Mouse (Mus musculus) yolk sac, embryonic 10.5 days (tissue): ENCODE data around the gene 1700047I17Rik2.
"Not testable (repeated sequence)": the region's sequence is repeated elsewhere in the genome, so short reads cannot be mapped to it uniquely, and the experiment has no call there.

Experiments used
- DNase-seq: peaks from one replicate; pipeline ENCODE4 v3.0.0-alpha.2; 2017; ENCODE audit warnings: low spot score

The 1700047I17Rik2 gene

GRCm38 (mm10) chr12:55199306-55199705 is at the start of gene 1700047I17Rik2:
Gene 1700047I17Rik2, plus strand, starts transcription at chr12:55199592.
- DNase-seq, result not testable (repeated sequence)

GRCm38 (mm10) chr12:55154559-55155448 is 44.6 kb upstream of the 1700047I17Rik2 start, which contains the start of gene Srp54b:
Gene Srp54b, plus strand, starts transcription at chr12:55155104.
- DNase-seq, result not testable (repeated sequence)

GRCm38 (mm10) chr12:55155449-55155783 is 44.0 kb upstream of the 1700047I17Rik2 start:
- not testable (repeated sequence) for DNase-seq

GRCm38 (mm10) chr12:55167034-55167557 is 32.3 kb upstream of the 1700047I17Rik2 start:
- not testable (repeated sequence) for DNase-seq

- DNase-seq, result not testable (repeated sequence)
Measured at GRCm38 (mm10) chr12:55187686-55188085, 11.7 kb upstream of the 1700047I17Rik2 start.

GRCm38 (mm10) chr12:55189127-55189526 is 10.3 kb upstream of the 1700047I17Rik2 start:
- not testable (repeated sequence) for DNase-seq

- not testable (repeated sequence) for DNase-seq
Measured at GRCm38 (mm10) chr12:55199799-55200198, 407 bp downstream of the 1700047I17Rik2 start.

- DNase-seq, result not testable (repeated sequence)
Measured at GRCm38 (mm10) chr12:55212944-55213343, 13.6 kb downstream of the 1700047I17Rik2 start.

GRCm38 (mm10) chr12:55229626-55230519 is 30.5 kb downstream of the 1700047I17Rik2 start, which contains the start of gene Srp54c:
Gene Srp54c, plus strand, starts transcription at chr12:55230168.
- not testable (repeated sequence) for DNase-seq

GRCm38 (mm10) chr12:55230520-55230861 is 31.1 kb downstream of the 1700047I17Rik2 start:
- DNase-seq, result not testable (repeated sequence)

- DNase-seq, result not testable (repeated sequence)
Measured at GRCm38 (mm10) chr12:55242243-55242642, 42.9 kb downstream of the 1700047I17Rik2 start.

- not testable (repeated sequence) for DNase-seq
Measured at GRCm38 (mm10) chr12:55261950-55262349, 62.6 kb downstream of the 1700047I17Rik2 start.

GRCm38 (mm10) chr12:55263385-55263784 is 64.0 kb downstream of the 1700047I17Rik2 start:
- DNase-seq, result not testable (repeated sequence)
